Mouse (Mus musculus) megakaryocyte, embryonic 14.5 days (primary cell): ENCODE data around the gene Hoxa6.

Experiments
- FLI1 ChIP-seq: IDR thresholded peaks from 2 replicates; pipeline ENCODE4 v1.6.1; 2012; ENCODE audit warnings: low read length, inconsistent platforms, mixed read lengths
- GATA1 ChIP-seq: IDR thresholded peaks from 3 replicates; pipeline ENCODE4 v1.6.1; 2012; ENCODE audit warnings: mixed read lengths, low read length, inconsistent platforms, borderline replicate concordance

DNA sequence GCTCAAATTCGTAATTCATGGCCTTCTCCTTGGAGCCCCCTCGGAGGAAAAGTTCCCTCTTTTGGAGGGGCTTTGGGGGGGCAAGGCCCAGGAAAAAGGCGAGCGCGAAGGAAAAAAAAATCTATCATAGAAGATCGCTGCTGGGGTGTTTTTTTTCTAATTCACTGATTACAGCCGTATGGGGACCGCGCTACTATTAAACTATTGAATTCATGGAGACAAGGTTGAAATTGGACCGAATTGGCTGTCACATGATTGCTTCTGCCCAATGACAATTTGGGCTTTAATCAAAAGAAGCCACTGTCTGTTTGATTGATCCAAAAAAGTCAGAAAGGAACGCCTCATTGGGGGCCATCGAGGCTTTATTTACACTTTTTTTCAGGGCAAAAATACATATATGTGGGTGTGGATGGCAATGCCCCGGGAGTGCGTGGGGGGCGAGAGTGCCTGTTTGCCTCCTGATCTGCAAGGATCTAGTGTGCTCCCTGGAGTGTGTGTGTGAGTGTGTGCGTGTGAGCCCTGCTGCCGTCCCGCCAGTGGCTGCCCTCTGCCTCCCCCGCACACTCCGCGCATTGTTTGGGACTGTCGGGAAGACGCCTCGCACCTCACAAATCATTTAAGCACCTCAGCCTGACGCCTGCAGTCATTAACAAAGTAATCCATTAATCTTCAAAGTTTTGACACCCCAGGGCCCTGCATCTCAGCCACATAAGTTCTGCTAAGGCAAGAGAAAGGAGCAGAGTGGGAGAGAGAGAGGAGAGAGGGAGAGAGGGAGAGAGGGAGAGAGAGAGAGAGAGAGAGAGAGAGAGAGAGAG lies 43.7 kb downstream of the Hoxa6 start, which contains the start of gene Hoxa2:
- TF ChIP-seq GATA1 (no peak), FLI1 (no peak)
